Mouse (Mus musculus): ENCODE results near the gene Plekhm2. TPM values are rescaled to one million over a fixed set of nuclear protein-coding genes. Genes with fewer than 3 reads are reported as not detected.

Gene Plekhm2
- polyA plus RNA-seq, 1 experiment from 2014 or later = 6.3 TPM

- H3K36me3 ChIP-seq (ENCODE audit: control insufficient read depth, insufficient read depth, low read length) = peaks cover 9% of the 10 kb centered on the region
- no peak overlapping the region for H3K4me2 ChIP-seq (ENCODE audit: low read depth, low read length)
- WGBS = 78% methylated on average over 5 of the region's 5 CpGs
- H3K9me3 ChIP-seq (replicated peaks; ENCODE audit: control insufficient read depth, low read length) = no peaks in the 10 kb centered on the region
- peaks cover 18% of the 10 kb centered on the region for H3K4me1 ChIP-seq (ENCODE audit: control insufficient read depth, insufficient read depth, low read length)
- H3K27me3 ChIP-seq (ENCODE audit: control insufficient read depth, insufficient read depth, low read length) = no peaks in the 10 kb centered on the region
- H3K9ac ChIP-seq (ENCODE audit: low read length) = no peak overlapping the region
- H3K27ac ChIP-seq (ENCODE audit: low read length) = no peak overlapping the region
- no peak for ATAC-seq (ENCODE audit: insufficient read depth, low FRiP score)
- H3K4me3 ChIP-seq (replicated peaks; ENCODE audit: low read length) = no peak overlapping the region
Observed at GRCm38 (mm10) chr4:141622580-141622979, 42.1 kb downstream of the Plekhm2 start.

- H3K4me1 ChIP-seq (ENCODE audit: control insufficient read depth, insufficient read depth, low read length) = peaks cover 22% of the 10 kb centered on the region
- no peak overlapping the region for H3K4me3 ChIP-seq (replicated peaks; ENCODE audit: low read length)
- H3K27me3 ChIP-seq (ENCODE audit: control insufficient read depth, insufficient read depth, low read length) = no peaks in the 10 kb centered on the region
- peak overlapping the region; percentile 7; the same call in 1 of the 2 replicates for H3K9ac ChIP-seq (ENCODE audit: low read length)
- WGBS = 74% methylated on average over 8 of the region's 8 CpGs
- H3K9me3 ChIP-seq (replicated peaks; ENCODE audit: control insufficient read depth, low read length) = no peaks in the 10 kb centered on the region
- peaks cover 5% of the 10 kb centered on the region; the same call in 1 of the 2 replicates for H3K36me3 ChIP-seq (ENCODE audit: control insufficient read depth, insufficient read depth, low read length)
- no peak overlapping the region for H3K4me2 ChIP-seq (ENCODE audit: low read depth, low read length)
- no peak for ATAC-seq (ENCODE audit: insufficient read depth, low FRiP score)
- no peak overlapping the region for H3K27ac ChIP-seq (ENCODE audit: low read length)
Observed at GRCm38 (mm10) chr4:141622091-141622490, 42.6 kb downstream of the Plekhm2 start.

- Histone ChIP-seq H3K27me3 (ENCODE audit: control insufficient read depth, insufficient read depth, low read length) (no peaks in the 10 kb centered on the region), H3K4me3 (replicated peaks; ENCODE audit: low read length) (no peak overlapping the region)
Observed at GRCm38 (mm10) chr4:141621297-141621696, 43.4 kb downstream of the Plekhm2 start.

GRCm38 (mm10) chr4:141619299-141619883 lies 45.3 kb downstream of the Plekhm2 start:
- Histone ChIP-seq H3K27ac (ENCODE audit: low read length) (no peak overlapping the region), H3K4me3 (replicated peaks; ENCODE audit: low read length) (no peak overlapping the region), H3K36me3 (ENCODE audit: control insufficient read depth, insufficient read depth, low read length) (no peaks in the 10 kb centered on the region), H3K9me3 (replicated peaks; ENCODE audit: control insufficient read depth, low read length) (no peaks in the 10 kb centered on the region), H3K9ac (ENCODE audit: low read length) (0 out of 2 replicates have a peak overlapping the region, but pooled peaks have one; percentile 16), H3K27me3 (ENCODE audit: control insufficient read depth, insufficient read depth, low read length) (no peaks in the 10 kb centered on the region), H3K4me2 (ENCODE audit: low read depth, low read length) (no peak overlapping the region), H3K4me1 (ENCODE audit: control insufficient read depth, insufficient read depth, low read length) (peaks cover 22% of the 10 kb centered on the region)
- WGBS = 87% methylated on average over 9 of the region's 9 CpGs
- ATAC-seq (ENCODE audit: insufficient read depth, low FRiP score) = no peak

More at GRCm38 (mm10) chr4:141621297-141621696, 43.4 kb downstream of the Plekhm2 start:
- Histone ChIP-seq H3K27ac (ENCODE audit: low read length) (no peak overlapping the region), H3K36me3 (ENCODE audit: control insufficient read depth, insufficient read depth, low read length) (peaks cover 2% of the 10 kb centered on the region; the same call in 1 of the 2 replicates), H3K4me2 (ENCODE audit: low read depth, low read length) (no peak overlapping the region), H3K9ac (ENCODE audit: low read length) (no peak overlapping the region), H3K4me1 (ENCODE audit: control insufficient read depth, insufficient read depth, low read length) (peaks cover 22% of the 10 kb centered on the region), H3K9me3 (replicated peaks; ENCODE audit: control insufficient read depth, low read length) (no peaks in the 10 kb centered on the region)
- WGBS = 82% methylated on average over 8 of the region's 8 CpGs
- no peak for ATAC-seq (ENCODE audit: insufficient read depth, low FRiP score)

- 26% methylated on average over 20 of the region's 20 CpGs for WGBS
- no peak for ATAC-seq (ENCODE audit: insufficient read depth, low FRiP score)
- Histone ChIP-seq H3K9me3 (replicated peaks; ENCODE audit: control insufficient read depth, low read length) (no peaks in the 10 kb centered on the region), H3K27ac (ENCODE audit: low read length) (0 out of 2 replicates have a peak within 1 kb of the TSS, but pooled peaks have one; percentile 14), H3K27me3 (ENCODE audit: control insufficient read depth, insufficient read depth, low read length) (no peaks in the 10 kb centered on the region), H3K9ac (ENCODE audit: low read length) (peak within 1 kb of the TSS; percentile 64), H3K4me2 (ENCODE audit: low read depth, low read length) (peak within 1 kb of the TSS; percentile 59), H3K4me1 (ENCODE audit: control insufficient read depth, insufficient read depth, low read length) (peaks cover 18% of the 10 kb centered on the region), H3K4me3 (replicated peaks; ENCODE audit: low read length) (peak within 1 kb of the TSS; percentile 35), H3K36me3 (ENCODE audit: control insufficient read depth, insufficient read depth, low read length) (no peaks in the 10 kb centered on the region)
Observed at GRCm38 (mm10) chr4:141618565-141619243, 46.0 kb downstream of the Plekhm2 start, which contains the start of gene Tmem82. Gene Tmem82, minus strand, starts transcription at chr4:141618633.

GRCm38 (mm10) chr4:141617863-141618564 lies 46.7 kb downstream of the Plekhm2 start:
- peak overlapping the region; percentile 64 for H3K9ac ChIP-seq (ENCODE audit: low read length)
- no peaks in the 10 kb centered on the region for H3K9me3 ChIP-seq (replicated peaks; ENCODE audit: control insufficient read depth, low read length)
- no peaks in the 10 kb centered on the region for H3K36me3 ChIP-seq (ENCODE audit: control insufficient read depth, insufficient read depth, low read length)
- 0 out of 2 replicates have a peak overlapping the region, but pooled peaks have one; percentile 14 for H3K27ac ChIP-seq (ENCODE audit: low read length)
- ATAC-seq (ENCODE audit: insufficient read depth, low FRiP score) = peak; percentile 31; the same call in 1 of the 2 replicates
- H3K4me1 ChIP-seq (ENCODE audit: control insufficient read depth, insufficient read depth, low read length) = peaks cover 15% of the 10 kb centered on the region
- peak overlapping the region; percentile 35 for H3K4me3 ChIP-seq (replicated peaks; ENCODE audit: low read length)
- no peaks in the 10 kb centered on the region for H3K27me3 ChIP-seq (ENCODE audit: control insufficient read depth, insufficient read depth, low read length)
- 14% methylated on average over 22 of the region's 22 CpGs for WGBS
- peak overlapping the region; percentile 59 for H3K4me2 ChIP-seq (ENCODE audit: low read depth, low read length)

GRCm38 (mm10) chr4:141617299-141617698 lies 47.4 kb downstream of the Plekhm2 start:
- peak overlapping the region; percentile 64 for H3K9ac ChIP-seq (ENCODE audit: low read length)
- H3K9me3 ChIP-seq (replicated peaks; ENCODE audit: control insufficient read depth, low read length) = no peaks in the 10 kb centered on the region
- peak overlapping the region; percentile 35 for H3K4me3 ChIP-seq (replicated peaks; ENCODE audit: low read length)
- 0 out of 2 replicates have a peak overlapping the region, but pooled peaks have one; percentile 14 for H3K27ac ChIP-seq (ENCODE audit: low read length)
- no peaks in the 10 kb centered on the region for H3K36me3 ChIP-seq (ENCODE audit: control insufficient read depth, insufficient read depth, low read length)
- H3K27me3 ChIP-seq (ENCODE audit: control insufficient read depth, insufficient read depth, low read length) = no peaks in the 10 kb centered on the region
- peak overlapping the region; percentile 59 for H3K4me2 ChIP-seq (ENCODE audit: low read depth, low read length)
- ATAC-seq (ENCODE audit: insufficient read depth, low FRiP score) = peak; percentile 15; the same call in 1 of the 2 replicates
- 7% methylated on average over 20 of the region's 20 CpGs for WGBS
- peaks cover 15% of the 10 kb centered on the region for H3K4me1 ChIP-seq (ENCODE audit: control insufficient read depth, insufficient read depth, low read length)

GRCm38 (mm10) chr4:141616811-141617210 lies 47.9 kb downstream of the Plekhm2 start:
- Histone ChIP-seq H3K4me3 (replicated peaks; ENCODE audit: low read length) (no peak overlapping the region), H3K27me3 (ENCODE audit: control insufficient read depth, insufficient read depth, low read length) (no peaks in the 10 kb centered on the region), H3K36me3 (ENCODE audit: control insufficient read depth, insufficient read depth, low read length) (no peaks in the 10 kb centered on the region), H3K9ac (ENCODE audit: low read length) (no peak overlapping the region), H3K27ac (ENCODE audit: low read length) (no peak overlapping the region), H3K9me3 (replicated peaks; ENCODE audit: control insufficient read depth, low read length) (no peaks in the 10 kb centered on the region), H3K4me2 (ENCODE audit: low read depth, low read length) (no peak overlapping the region), H3K4me1 (ENCODE audit: control insufficient read depth, insufficient read depth, low read length) (peaks cover 15% of the 10 kb centered on the region)
- WGBS = 74% methylated on average over 6 of the region's 6 CpGs
- ATAC-seq (ENCODE audit: insufficient read depth, low FRiP score) = no peak

All from stomach, embryonic 16.5 days (tissue).